Mouse (Mus musculus) layer of hippocampus, adult 2 months (tissue): ENCODE data around the gene Faap24. TPM values are rescaled to one million over a fixed set of nuclear protein-coding genes. Genes with fewer than 3 reads are reported as not detected.

Experiments
- DNase-seq, 2 experiments: peaks; one replicate each; pipeline ENCODE4 v3.0.0; 2022; ENCODE audit warnings: low spot score in 2 of 2
- H3K27ac ChIP-seq: fragments of 200-600 bp; 2 replicates; pipeline ENCODE4 v1.8.1; 2022
- H3K4me3 ChIP-seq: fragments of 200-600 bp; 2 replicates; pipeline ENCODE4 v1.8.1; 2022; ENCODE audit warnings: mild to moderate bottlenecking
- CTCF ChIP-seq: fragments of 200-600 bp; conservative IDR thresholded peaks from 2 replicates; pipeline ENCODE4 v1.8.1; 2022; ENCODE audit warnings: antibody characterized with exemption, mild to moderate bottlenecking, moderate library complexity
- long read RNA-seq, 2 experiments: library from polyadenylated mRNA; stranded (forward); transcript quantifications; one replicate each; pipeline ENCODE4 v2.0.0; 2021; ENCODE audit warnings: borderline mapping rate in 2 of 2
- total RNA-seq, 2 experiments: library from RNA; stranded (reverse); gene quantifications; 2 replicates each; pipeline ENCODE4 v1.2.3; 2021

Faap24 gene
- 1 to 10 TPM; 5.6 to 6.1 TPM for total RNA-seq
- long read RNA-seq, experiment 1, transcript Faap24-201 (4 exons, 1,857 nt), result major isoform, 6 of 6 reads
- long read RNA-seq, experiment 1, partial matches to known transcripts, result 0 of 6 reads
- long read RNA-seq, experiment 1, other reads (novel, unspliced or antisense), result 0 of 6 reads
- long read RNA-seq, experiment 2, transcript Faap24-201 (4 exons, 1,857 nt), result major isoform, 10 of 10 reads
- long read RNA-seq, experiment 2, partial matches to known transcripts, result 0 of 10 reads
- long read RNA-seq, experiment 2, other reads (novel, unspliced or antisense), result 0 of 10 reads

- TF ChIP-seq CTCF, result no peak
- peak; percentile 97 to 98 for DNase-seq
- H3K27ac ChIP-seq, result peak within 1 kb of the TSS; percentile 85
- H3K4me3 ChIP-seq, result peak within 1 kb of the TSS; percentile 81
Measured at GRCm38 (mm10) chr7:35396542-35397168, at the start of gene Faap24, which contains the start of gene Cep89. TSS of gene Faap24 (minus strand) at chr7:35396836. TSS of gene Cep89 (plus strand) at chr7:35397035.

GRCm38 (mm10) chr7:35435266-35435665 lies 38.6 kb upstream of the Faap24 start:
- DNase-seq, result no peak
- TF ChIP-seq CTCF, result no peak
- no peak overlapping the region for H3K4me3 ChIP-seq
- no peak overlapping the region for H3K27ac ChIP-seq

- Histone ChIP-seq H3K27ac (no peak overlapping the region), H3K4me3 (no peak overlapping the region)
- no peak for DNase-seq
- no peak for TF ChIP-seq CTCF
Measured at GRCm38 (mm10) chr7:35428146-35428545, 31.5 kb upstream of the Faap24 start.

GRCm38 (mm10) chr7:35423071-35423470 lies 26.4 kb upstream of the Faap24 start:
- no peak for TF ChIP-seq CTCF
- no peak for DNase-seq

GRCm38 (mm10) chr7:35416654-35416948 lies 20.0 kb upstream of the Faap24 start:
- H3K27ac ChIP-seq, result no peak overlapping the region
- TF ChIP-seq CTCF, result no peak
- no peak overlapping the region for H3K4me3 ChIP-seq
- DNase-seq, result no peak

More at GRCm38 (mm10) chr7:35423071-35423470, 26.4 kb upstream of the Faap24 start:
- no peak overlapping the region for H3K27ac ChIP-seq
- no peak overlapping the region for H3K4me3 ChIP-seq

- Histone ChIP-seq H3K27ac (no peak overlapping the region), H3K4me3 (no peak overlapping the region)
- no peak for DNase-seq
- TF ChIP-seq CTCF, result no peak
Measured at GRCm38 (mm10) chr7:35415801-35416653, 19.4 kb upstream of the Faap24 start.

DNA sequence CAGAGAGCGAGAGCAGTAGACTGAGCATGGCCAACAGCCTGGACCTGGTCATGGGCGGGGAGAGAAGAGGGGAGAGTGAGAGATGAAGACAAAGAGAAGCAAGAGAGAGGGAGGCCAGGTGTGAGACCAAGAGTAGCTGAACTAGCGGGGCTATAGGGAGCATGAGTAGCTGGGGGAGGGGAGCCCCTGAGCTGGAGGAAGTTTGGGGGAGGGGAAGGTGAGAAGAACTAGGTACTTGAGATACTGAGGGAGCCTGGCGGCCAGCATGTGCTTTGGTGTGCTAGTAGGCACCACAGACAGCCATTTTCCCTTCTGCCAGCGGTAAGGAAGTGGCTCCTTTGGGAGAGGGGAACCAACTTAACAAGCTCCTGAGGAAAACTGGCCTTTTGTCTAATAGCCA lies 18.6 kb upstream of the Faap24 start:
- no peak for TF ChIP-seq CTCF
- Histone ChIP-seq H3K27ac (no peak overlapping the region), H3K4me3 (no peak overlapping the region)
- DNase-seq, result no peak

- Histone ChIP-seq H3K27ac (no peak overlapping the region), H3K4me3 (no peak overlapping the region)
- no peak for TF ChIP-seq CTCF
- DNase-seq, result no peak
Measured at GRCm38 (mm10) chr7:35401169-35401568, 4.5 kb upstream of the Faap24 start.

DNA sequence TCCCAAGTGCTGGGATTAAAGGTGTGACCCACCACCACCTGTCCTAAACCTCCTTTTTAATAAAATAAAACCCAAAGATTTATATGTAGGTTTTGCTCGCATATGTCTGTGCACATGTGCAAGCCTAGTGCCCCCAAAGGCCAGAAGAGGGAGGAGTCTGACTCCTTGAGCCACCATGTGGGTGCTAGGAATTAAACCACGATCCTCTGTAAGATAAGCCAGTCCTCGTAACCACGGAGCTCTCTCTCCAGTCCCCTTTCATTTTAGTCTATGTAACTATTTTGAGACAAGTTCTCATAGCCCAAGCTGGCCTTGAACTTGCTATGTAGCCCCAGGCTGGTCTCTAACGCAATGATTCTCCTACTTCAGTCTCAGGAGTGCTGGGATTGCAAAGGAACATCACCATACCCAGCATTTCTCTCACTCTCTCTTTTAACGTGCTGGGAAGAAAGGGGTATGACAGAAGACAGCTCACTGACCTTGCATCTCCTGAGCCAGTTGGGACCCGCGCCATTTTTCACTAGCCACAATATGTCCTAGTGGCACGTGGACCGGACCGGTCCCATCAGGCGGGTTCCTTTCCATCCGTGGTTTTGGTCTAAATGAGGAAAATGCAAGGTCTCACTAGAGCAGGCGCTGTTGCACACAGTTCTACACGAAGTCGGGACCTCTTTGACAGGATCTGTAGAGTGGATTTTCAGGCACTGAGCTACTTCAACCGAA lies 741 bp downstream of the Faap24 start:
- Histone ChIP-seq H3K4me3 (peak overlapping the region; percentile 81), H3K27ac (peak overlapping the region; percentile 85)
- no peak for TF ChIP-seq CTCF
- no peak for DNase-seq

DNA sequence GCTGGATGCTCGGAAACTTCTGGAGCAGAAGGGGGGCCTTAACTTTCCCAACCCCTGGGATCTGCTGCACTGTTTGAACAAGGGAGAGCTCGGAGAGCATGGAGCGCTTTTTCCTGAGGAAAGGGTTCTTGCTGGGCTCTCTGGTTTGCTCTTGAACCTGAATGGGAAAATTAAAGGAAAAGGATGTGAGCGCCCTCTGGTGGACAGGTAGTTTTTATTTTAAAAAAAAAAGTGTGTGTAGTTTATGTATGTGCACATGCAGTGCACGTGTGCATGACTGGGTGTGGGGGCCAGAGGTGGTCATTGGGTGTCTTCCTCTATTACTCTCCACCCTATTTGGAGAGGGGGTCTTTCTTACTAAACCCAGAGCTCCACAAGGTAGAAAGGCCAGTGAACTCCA lies 3.7 kb downstream of the Faap24 start:
- no peak overlapping the region for H3K27ac ChIP-seq
- peak; percentile 75 for TF ChIP-seq CTCF
- peak in 1 of 2 experiments; percentile 27 for DNase-seq
- no peak overlapping the region for H3K4me3 ChIP-seq

DNA sequence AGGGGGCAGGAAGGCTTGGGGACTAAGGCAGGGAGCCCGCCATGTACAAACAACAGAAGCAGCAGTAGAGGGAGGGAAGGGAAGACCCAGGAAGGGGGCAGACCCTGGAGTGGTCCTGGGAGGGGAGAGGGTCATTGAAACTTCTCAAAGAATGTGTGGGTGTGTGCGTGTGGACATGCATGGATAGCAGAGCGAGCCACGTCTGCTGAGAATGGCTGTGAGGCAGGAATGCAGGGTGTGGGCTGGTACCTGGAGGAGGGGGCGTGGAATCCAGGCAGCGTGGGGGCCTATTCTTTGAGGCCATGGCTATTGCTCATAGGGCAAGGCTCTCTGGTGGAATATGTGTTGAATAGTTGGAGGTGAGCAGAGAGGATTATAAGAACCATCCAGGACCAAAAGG lies 7.9 kb downstream of the Faap24 start:
- no peak overlapping the region for H3K27ac ChIP-seq
- DNase-seq, result no peak
- H3K4me3 ChIP-seq, result no peak overlapping the region
- TF ChIP-seq CTCF, result no peak

DNA sequence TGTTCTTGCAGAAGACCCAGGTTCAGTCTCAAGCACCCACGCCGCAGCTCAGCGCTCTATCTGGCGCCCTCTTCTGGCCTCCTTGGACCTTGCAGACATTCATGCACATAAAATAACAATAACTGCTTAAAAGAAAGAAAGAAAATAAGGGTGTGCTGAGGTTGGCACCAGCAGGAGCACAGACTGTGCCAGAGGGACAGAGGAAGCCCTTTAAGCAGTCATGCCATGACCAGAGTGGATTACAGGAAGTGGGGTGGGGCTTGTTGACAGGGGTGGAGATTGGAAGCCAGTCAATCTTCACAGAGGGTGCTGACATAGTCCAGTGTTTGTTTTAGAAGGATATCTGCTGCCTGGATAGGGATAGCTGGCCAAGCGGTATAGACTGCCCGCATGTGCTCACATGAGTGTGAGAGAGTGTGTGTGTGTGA lies 10.1 kb downstream of the Faap24 start:
- Histone ChIP-seq H3K4me3 (no peak overlapping the region), H3K27ac (no peak overlapping the region)
- no peak for DNase-seq
- TF ChIP-seq CTCF, result peak; percentile 67
